Mouse (Mus musculus) cortical plate, adult 2 months (tissue): ENCODE data around the gene Fank1. TPM values are rescaled to one million over a fixed set of nuclear protein-coding genes. Genes with fewer than 3 reads are reported as not detected.

ENCODE experiments used
- H3K27ac ChIP-seq: fragments of 200-500 bp; 2 replicates; pipeline ENCODE4 v1.5.1; 2012; ENCODE audit warnings: low read length, control low read depth, inconsistent platforms; ENCODE audit not compliant: insufficient read depth
- H3K4me1 ChIP-seq: fragments of 200-500 bp; 2 replicates; pipeline ENCODE4 v1.6.1; 2011; ENCODE audit warnings: low read length; ENCODE audit not compliant: control insufficient read depth, insufficient read depth
- H3K4me3 ChIP-seq: fragments of 200-500 bp; 2 replicates; pipeline ENCODE4 v1.5.1; 2011; ENCODE audit warnings: mild to moderate bottlenecking, low read length, control low read depth; ENCODE audit not compliant: insufficient read depth
- CTCF ChIP-seq: fragments of 200-500 bp; IDR thresholded peaks from 2 replicates; pipeline ENCODE4 v1.5.1; 2011; ENCODE audit warnings: mild to moderate bottlenecking, control low read depth, low read length; ENCODE audit not compliant: insufficient read depth; ENCODE audit errors: extremely low read depth
- POLR2A ChIP-seq: fragments of 200-500 bp; IDR thresholded peaks from 2 replicates; pipeline ENCODE4 v1.6.1; 2011; ENCODE audit warnings: mild to moderate bottlenecking, low read length, control low read depth; ENCODE audit not compliant: insufficient read depth; ENCODE audit errors: extremely low read depth
- polyA plus RNA-seq: library from polyadenylated mRNA; depleted of rRNA; stranded (reverse); fragments of >200 nt; gene quantifications from 2 replicates; pipeline ENCODE4 v1.2.3, GENCODE M21; 2012; rRNA removed

Fank1 gene
- polyA plus RNA-seq, 1 experiment: 5.8 TPM

GRCm38 (mm10) chr7:133911881-133912280 is 135.2 kb downstream of the Fank1 start:
- H3K4me3 ChIP-seq: no peak overlapping the region
- no peak overlapping the region for H3K27ac ChIP-seq
- H3K4me1 ChIP-seq: no peaks in the 10 kb centered on the region; the same call in 1 of the 2 replicates
- no peak for TF ChIP-seq CTCF
- TF ChIP-seq POLR2A: no peak

DNA sequence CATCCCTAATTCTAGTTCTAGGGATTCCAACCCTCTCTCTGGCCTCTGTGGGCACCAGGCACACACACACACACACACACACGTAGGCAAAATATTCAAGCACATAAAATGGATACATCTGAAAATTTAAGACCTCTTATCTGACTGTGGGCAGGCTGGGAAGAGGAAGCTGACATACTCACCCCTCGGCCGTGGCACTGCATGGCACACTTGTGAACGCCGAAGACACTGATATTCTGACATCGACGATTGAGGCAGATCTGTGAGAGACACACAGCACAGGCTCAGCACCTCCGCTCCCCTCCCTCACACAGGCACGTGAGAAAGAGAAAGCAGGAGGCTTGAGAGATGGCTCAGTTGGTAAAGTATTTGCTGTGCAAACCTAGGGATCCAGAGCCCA is 139.6 kb downstream of the Fank1 start:
- Histone ChIP-seq H3K4me1 (peaks cover 2% of the 10 kb centered on the region), H3K27ac (no peak overlapping the region), H3K4me3 (no peak overlapping the region)
- TF ChIP-seq POLR2A: no peak
- TF ChIP-seq CTCF: no peak

DNA sequence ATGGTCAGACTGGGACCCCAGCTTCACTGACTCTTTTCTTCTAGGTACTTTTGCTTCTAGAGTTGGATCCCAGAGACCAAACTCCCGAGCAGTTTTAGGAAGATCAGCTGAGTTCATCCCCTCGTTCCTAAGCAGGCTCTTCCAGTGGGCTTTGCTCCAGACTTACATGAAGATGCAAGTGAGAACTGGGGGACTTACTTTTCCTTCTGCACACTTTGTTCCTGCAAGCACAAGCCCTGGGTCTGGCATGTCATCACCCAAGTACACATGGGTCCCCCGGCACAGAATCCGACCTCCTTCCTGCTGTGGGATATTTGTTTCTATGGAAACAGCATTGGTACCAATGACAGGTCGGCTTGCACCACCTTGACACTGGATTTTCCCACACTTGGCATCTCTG is 142.6 kb downstream of the Fank1 start:
- H3K4me1 ChIP-seq: peaks cover 2% of the 10 kb centered on the region
- TF ChIP-seq POLR2A (no peak), CTCF (no peak)
- no peak overlapping the region for H3K27ac ChIP-seq
- no peak overlapping the region for H3K4me3 ChIP-seq

- no peak overlapping the region for H3K4me3 ChIP-seq
- TF ChIP-seq CTCF: no peak
- no peak for TF ChIP-seq POLR2A
Observed at GRCm38 (mm10) chr7:133919918-133920317, 143.3 kb downstream of the Fank1 start.

GRCm38 (mm10) chr7:133920724-133921123 is 144.1 kb downstream of the Fank1 start:
- no peak for TF ChIP-seq POLR2A
- no peak for TF ChIP-seq CTCF
- no peak overlapping the region for H3K4me3 ChIP-seq
- no peak overlapping the region for H3K27ac ChIP-seq
- peaks cover 2% of the 10 kb centered on the region for H3K4me1 ChIP-seq

More at GRCm38 (mm10) chr7:133919918-133920317, 143.3 kb downstream of the Fank1 start:
- peaks cover 2% of the 10 kb centered on the region for H3K4me1 ChIP-seq
- no peak overlapping the region for H3K27ac ChIP-seq

DNA sequence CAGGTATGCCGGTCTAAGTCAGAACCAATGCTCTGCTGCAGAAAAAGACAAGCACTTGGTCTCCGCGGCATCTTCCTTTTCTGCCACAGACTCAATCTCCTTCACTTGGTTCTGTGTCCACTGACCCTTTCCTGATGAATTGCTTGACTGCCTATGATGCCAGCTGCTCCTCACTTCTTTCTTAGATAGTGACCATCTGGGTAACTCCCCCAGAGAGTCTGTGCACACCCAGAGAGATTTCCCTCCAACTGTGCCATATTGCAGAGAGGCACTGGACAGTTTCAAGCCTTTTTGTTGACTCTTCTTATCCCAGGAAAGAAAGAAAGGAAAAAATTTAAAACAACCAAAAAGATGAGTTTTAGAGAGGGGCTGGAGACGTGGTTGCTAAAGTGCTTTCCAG is 144.6 kb downstream of the Fank1 start:
- peaks cover 2% of the 10 kb centered on the region for H3K4me1 ChIP-seq
- no peak overlapping the region for H3K27ac ChIP-seq
- TF ChIP-seq CTCF: no peak
- TF ChIP-seq POLR2A: no peak
- H3K4me3 ChIP-seq: no peak overlapping the region

DNA sequence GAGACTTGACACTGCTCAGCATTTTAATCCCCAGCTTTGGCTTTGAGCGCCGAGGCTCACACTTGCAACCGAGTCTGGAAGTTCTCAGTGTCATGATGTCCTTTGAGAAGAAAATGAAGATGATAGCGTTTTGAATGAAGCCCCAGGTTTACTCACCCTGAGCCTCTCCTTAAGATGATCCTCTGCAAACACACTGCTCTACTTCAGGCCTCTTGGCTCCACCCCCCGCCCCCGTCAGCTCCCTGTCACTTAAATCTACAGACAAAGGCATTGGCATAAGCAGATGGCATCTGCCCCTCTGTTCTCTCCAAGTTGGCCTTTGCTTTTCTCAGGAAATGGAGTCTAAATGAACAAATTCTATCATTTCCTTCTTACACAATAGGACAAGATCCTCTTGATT is 147.3 kb downstream of the Fank1 start:
- H3K4me1 ChIP-seq: peaks cover 2% of the 10 kb centered on the region
- H3K4me3 ChIP-seq: no peak overlapping the region
- no peak overlapping the region for H3K27ac ChIP-seq
- TF ChIP-seq POLR2A: no peak
- TF ChIP-seq CTCF: no peak

GRCm38 (mm10) chr7:133925771-133926170 is 149.1 kb downstream of the Fank1 start:
- no peak for TF ChIP-seq POLR2A
- TF ChIP-seq CTCF: no peak
- Histone ChIP-seq H3K4me1 (no peaks in the 10 kb centered on the region), H3K4me3 (no peak overlapping the region), H3K27ac (no peak overlapping the region)

DNA sequence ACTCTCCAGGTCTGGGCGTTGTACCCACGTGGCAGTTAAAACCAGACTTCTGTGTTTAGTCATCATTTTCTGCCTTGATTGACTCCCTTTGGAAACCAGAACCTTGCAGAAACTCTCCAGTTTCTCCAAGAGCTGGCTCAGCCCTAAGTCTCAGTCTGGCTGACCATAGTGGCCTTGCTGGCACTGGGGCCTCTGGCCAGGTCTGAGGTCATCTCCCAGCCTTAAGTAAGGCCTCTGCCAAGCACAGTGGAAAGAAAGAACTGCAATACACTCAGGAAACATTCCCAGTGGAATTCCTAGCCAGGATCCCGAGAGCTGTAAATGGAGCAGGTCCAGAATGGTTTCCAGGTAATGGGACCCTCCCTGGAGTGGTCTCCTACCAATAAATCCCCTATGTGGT is 152.3 kb downstream of the Fank1 start:
- Histone ChIP-seq H3K4me3 (no peak overlapping the region), H3K4me1 (no peaks in the 10 kb centered on the region), H3K27ac (no peak overlapping the region)
- TF ChIP-seq POLR2A (no peak), CTCF (no peak)

Other genes starting within 250 kb of the Fank1 start
- gene Tex36, start 174.7 kb upstream of the Fank1 start, polyA plus RNA-seq: not detected in 2 replicates
- gene Edrf1, start 139.3 kb upstream of the Fank1 start, polyA plus RNA-seq: 20.2 and 22.2 TPM in 2 replicates
- gene Mmp21, start 96.8 kb upstream of the Fank1 start, polyA plus RNA-seq: 0.15 and 0.33 TPM in 2 replicates
- 109 and 115 TPM in 2 replicates for gene Bccip, start 67.5 kb upstream of the Fank1 start, polyA plus RNA-seq
- 38.7 and 38.8 TPM in 2 replicates for gene Uros, start 66.8 kb upstream of the Fank1 start, polyA plus RNA-seq
- 26.5 and 28.1 TPM in 2 replicates for gene Dhx32, start 5.9 kb downstream of the Fank1 start, polyA plus RNA-seq